Mouse (Mus musculus) cerebellum, postnatal 25 days (tissue): ENCODE data around the gene Bcl7c.
"Not testable (repeated sequence)": the region's sequence is repeated elsewhere in the genome, so short reads cannot be mapped to it uniquely, and the experiment has no call there.

Experiments
- DNase-seq, 2 experiments: peaks; one replicate each; pipeline ENCODE4 v3.0.0; 2021; ENCODE audit warnings: mixed read lengths in 2 of 2

The Bcl7c gene

DNA sequence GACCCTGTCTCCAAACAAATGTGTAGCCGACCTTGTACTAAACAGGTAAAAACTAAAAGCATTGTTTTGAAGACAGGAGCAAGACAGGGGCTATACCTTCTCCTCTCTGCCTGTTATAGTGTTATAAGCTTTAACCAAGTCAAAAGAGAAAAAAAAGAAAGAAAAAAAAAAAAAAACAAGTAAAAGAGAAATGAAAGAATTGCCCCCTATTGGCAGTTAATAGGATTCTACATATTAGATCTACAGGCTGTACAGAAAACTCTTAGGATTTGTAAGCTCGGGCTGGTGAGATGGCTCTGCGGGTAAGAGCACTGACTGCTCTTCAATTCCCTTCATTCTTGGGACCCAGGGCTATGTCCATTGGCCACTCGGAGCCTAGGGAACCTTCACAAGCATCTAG lies 66.5 kb downstream of the Bcl7c start:
- DNase-seq: no peak

DNA sequence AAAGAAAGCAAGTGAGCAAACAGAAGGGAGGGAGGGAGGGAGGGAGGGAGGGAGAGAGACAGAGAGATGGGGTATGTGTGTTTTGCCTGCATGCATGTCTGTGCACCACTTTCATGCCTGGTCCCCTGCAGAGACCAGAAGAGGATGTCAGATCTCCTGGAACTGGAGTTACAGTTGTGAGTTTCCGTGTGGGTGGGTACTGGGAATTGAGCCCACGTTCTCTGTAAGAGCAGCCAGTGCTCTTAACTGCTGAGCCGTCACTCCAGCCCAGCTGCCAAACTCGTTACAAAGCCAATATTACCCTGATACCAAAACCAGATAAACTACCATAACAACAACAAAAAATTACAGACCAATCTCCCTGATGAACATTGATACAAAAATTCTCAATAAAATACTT lies 67.5 kb downstream of the Bcl7c start:
- DNase-seq: no peak

DNA sequence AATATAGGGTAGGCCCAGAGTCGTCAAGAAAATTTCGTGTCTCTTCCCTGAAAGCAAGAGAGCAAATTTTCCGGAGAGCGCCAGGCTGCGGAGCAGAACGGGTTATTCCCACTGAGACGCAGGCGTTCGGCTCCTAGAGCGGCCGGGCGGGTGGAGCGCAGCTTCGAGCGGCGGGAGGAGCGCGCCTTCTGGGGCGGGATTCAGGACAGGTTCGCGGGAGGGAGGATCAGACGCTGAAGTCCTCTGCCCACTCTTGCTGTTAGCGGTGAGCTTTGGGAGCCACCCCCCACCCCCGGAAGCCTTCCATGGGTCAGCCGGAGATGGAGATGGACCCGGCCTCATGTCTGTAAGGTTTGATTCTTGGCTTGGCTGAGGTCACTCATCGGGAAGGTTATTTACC lies 71.8 kb downstream of the Bcl7c start:
- DNase-seq: peak; percentile 86 to 92

DNA sequence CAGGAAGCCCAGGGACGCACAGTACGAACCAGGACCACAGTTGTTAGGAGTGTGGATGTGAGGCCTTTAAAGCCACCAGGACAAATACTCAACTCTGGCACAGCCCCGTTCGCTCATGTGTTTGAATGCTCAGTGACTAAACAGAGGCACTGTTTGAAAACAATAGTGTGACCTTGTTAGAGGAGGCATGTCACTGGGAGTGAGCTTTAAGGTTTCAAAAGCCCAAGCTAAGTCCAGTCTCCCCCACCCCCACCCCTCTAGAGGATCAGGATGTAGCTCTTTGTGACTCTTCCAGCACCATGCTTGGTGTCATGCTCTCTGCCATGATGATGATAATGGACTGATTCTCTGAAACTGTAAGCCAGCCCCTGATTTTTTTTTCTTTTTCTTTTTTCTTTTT lies 77.3 kb downstream of the Bcl7c start:
- DNase-seq: no peak

DNA sequence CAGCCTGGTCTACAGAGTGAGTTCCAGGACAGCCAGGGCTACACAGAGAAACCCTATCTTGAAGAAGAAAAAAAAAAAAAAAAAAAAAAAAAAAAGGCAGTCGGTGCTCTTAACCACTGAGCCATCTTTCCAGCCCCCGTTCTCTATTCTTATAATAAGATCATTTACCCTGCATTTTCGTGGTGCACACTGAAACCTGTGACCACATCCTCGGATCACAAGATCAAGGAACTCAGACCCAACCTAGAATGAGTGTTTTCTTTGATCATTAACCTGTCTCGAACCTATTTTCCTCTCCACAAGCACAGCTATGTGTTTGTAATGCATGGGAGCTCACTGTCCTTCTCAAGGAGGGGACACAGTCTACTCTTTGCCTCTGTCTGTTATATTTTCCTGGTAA lies 80.1 kb downstream of the Bcl7c start:
- no peak for DNase-seq

DNA sequence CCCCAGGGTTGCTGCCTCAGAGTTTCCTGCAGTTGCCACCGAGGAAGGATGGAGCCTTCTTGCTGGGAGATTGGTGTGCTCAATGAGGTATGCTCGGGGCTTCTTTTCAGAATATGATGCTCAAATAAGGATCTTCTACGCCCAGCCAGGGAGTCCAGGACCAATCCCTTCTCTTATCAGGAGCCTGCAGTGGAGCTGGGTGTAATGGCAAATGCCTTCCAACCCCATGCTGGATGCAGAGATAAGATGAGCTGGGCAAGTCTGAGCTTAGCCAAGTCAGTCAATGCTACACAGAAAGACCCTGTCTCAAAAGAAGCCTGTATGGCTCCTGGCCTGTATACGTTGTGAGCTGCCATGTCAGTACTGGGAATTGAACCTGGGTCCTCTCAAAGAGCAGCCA lies 82.3 kb downstream of the Bcl7c start:
- DNase-seq: no peak

DNA sequence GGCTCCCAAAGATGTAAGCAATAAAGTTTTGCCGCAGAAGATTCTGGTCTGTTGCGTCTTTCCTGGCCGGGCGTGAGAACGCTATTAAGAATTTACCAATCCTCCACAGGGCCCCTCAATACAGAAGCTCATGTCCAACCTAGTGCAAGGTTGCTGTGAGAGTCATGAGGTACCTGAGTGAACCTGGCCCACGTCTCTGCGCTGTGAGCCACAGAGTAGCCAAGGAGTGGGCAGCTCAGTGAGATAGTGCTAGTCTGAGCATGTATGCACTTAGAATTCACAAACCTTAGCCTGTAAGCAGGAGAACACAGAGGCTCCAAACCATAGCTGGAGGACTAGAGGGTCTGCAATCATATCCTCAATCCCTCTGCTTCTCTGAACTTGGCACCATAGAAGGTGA lies 82.7 kb downstream of the Bcl7c start:
- DNase-seq: no peak

DNA sequence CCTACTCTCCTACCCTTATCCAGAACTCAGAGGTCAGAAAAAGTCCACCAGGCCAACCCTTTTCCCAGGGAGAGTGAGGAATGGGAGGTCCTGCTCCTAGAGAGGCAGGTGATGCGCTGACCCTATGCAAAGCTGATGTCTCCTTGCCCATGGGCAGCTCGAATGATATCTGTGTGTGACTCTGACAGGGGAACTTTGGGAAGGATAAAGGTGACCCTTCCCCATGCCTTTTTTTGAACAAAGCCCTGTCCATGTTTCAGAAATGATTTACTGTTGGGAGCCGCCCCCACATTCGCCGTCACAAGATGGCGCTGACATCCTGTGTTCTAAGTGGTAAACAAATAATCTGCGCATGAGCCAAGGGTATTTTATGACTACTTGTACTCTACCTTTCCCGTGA lies 90.3 kb downstream of the Bcl7c start:
- not testable (repeated sequence) for DNase-seq

DNA sequence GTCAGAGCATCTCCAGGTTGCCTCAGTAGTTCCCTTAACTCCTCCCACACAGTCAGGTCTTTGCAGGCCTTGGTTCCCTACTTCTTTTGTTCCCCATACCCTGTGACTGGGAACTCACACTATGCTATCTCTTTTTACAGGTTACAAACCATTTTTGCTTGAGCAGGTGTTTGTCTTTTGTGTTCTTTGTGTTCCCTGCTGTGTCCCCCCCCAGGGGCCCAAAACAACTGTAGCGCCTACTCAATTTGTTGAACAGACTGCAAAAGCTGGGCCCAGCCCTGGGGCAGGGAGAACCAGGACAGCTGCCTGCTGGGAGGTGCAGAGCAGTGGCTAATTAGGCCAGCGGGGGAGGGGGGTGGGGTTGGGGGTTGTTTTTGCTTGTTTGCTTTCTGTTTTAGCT lies 90.8 kb downstream of the Bcl7c start:
- DNase-seq: no peak

DNA sequence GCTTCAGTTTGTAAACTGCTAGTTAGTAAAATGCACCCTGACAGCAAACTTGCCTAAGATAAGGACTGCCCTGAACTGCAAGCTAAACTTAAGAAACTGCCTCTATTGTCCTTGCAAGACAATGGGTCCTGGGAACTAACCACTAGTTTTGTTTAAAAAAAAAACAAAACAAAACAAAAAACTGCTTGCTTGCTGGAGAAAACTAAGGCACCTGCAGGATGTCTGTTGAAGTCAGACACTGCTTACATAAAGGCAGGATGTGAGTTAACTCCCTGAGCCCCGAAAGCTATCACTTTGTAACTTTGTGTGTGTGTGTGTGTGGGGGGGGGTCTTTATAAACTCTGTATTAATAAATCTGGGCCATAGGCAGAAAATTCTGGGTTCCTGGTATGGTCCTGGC lies 91.9 kb downstream of the Bcl7c start:
- DNase-seq: no peak

DNA sequence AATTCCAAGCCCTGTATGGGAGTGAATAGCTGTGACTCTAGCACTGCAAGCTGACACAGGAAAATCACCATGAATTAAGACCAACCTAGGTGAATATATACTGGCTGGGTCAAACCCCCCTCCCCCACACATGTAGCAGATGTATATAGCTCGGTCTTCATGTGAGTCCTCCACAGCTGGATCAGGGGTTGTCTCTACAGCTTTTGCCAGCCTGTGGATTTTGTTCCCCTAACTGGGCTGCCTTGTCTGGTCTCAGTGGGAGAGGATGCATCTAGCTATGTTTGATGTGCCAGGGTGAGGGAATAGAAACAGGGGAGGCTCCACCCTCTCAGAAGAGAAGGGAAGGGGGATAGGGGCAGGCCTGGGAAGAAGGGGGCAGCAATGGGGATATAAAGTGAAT lies 92.4 kb downstream of the Bcl7c start:
- no peak for DNase-seq

DNA sequence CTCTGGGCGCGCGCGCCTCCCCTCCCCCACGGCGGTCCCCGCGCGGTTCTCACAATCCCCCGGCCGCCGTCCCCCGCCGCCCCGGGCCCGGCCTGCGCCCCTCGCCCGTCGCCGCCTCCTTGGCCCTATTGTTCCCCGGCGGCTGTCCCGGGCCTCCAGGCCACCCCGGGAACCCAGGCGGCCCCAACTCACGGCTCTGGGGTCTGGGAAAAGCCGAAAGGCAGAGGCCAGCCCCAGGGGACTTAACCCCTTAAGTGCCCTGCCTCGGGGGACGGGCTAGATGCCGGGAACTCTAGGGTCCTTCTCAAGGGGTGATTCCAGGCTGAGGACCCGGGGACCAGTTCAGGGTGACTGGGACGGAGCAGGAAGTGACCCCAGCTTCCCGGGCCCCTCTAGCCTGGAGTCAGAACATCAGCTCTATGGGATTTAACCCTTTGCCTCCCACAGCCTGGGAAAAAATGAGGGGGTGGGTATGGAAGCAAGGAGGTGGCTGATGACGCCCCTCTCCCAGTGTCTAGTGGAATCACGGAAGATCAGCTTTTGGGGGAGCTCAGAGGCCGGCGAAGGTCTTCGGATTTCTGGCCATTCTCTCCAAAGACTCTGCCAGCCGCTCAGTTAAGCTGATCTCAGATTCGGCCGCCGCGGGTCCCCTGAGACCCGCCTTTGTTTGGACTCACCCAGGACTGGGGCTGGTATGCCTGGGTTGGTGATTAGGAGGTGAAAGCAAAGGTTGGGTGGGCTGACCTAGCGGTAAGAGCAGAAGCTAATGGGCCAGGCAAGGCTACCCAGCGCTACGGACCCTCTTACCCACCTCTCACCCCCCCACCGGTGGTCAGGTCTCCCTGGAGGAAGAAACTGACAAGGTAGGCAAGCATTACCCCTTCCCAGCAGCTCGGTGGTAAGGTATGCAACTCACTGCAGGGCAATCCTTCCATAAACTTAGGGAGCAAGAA lies 93.6 kb downstream of the Bcl7c start, which contains the start of gene Zfp629:
Zfp629 (minus strand) TSS at position 907 of the 953 bp plus-strand sequence.
- peak; percentile 81 to 83 for DNase-seq

DNA sequence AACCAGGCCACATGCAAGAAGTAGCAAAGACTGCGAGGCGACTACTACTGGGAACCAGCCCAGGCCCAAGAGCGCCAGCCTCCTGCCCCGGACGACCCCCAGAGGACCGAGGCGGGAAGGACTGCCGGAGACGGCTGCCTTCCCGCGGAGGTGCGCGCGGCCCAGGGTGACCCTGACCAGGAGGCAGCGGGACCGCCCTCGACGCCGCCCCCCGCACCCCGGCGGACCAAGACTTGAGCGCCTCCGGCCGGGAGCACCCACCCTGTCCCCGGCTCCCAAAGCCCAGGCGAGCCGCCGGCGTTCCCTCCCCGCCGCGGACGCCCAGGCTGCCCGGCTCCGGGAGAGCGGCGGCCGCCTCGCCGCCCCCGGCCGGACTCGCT lies 94.2 kb downstream of the Bcl7c start:
- DNase-seq: peak; percentile 37 to 56

DNA sequence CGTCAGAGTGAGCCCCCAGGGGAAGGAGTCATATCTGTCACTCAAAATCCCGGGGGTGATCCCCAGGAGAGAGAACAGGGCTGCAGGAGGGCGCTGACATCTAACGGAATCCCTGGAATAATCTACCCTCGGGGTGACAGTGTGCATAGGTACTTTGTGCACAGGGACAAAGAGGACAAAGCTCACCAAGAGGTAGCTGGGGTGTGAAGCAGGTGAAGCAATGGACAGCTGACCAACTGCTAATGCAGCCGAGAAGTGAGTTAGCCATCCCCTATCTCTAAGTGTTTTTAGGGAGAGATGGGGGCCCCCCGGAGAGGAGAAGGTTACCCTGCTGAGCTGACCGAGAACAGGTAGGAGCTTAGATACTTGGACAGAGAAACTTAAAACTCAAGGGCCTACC lies 94.6 kb downstream of the Bcl7c start:
- no peak for DNase-seq

DNA sequence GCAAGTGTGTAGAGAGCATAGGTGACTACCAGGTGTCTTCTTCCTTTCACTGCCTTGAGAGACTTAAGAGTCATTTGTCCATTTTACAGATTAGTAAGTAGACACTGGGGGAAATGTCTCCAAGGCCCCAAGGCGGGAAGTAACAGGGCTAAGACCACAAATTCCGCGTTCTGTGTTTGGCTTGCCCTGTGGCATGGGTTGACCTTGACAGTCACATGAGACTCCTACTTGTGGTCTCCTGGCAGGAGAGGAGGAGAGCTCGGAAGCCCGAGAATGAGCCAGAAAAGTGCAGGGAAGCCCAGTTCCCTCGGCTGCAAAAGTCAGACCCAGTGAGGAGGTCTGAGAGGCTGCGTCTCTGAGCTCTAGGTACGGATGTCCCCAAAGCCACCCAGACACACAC lies 95.2 kb downstream of the Bcl7c start:
- DNase-seq: peak in 1 of 2 experiments; percentile 5

DNA sequence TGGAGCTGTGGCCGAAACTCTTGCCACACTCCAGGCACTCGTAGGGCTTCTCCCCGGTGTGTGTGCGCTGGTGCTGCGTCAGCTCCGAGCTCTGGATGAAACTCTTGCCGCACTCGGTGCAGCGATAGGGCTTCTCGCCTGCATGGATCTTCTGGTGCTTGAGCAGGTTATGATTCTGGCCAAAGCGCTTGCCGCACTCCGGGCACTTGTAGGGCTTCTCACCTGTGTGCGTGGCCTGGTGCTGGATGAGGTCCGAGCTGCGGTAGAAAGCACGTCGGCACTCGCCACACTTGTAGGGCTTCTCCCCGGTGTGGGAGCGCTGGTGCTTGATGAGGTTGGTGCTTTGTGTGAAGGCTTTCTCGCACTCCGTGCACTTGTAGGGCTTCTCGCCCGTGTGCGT lies 97.2 kb downstream of the Bcl7c start:
- peak in 1 of 2 experiments; percentile 11 for DNase-seq
